Mouse (Mus musculus) urinary bladder, postnatal 14 days (tissue): ENCODE data around the gene Sp100.

Experiments
- DNase-seq: peaks from one replicate; pipeline ENCODE4 v3.0.0; 2021; ENCODE audit warnings: low spot score

Sp100 gene

DNA sequence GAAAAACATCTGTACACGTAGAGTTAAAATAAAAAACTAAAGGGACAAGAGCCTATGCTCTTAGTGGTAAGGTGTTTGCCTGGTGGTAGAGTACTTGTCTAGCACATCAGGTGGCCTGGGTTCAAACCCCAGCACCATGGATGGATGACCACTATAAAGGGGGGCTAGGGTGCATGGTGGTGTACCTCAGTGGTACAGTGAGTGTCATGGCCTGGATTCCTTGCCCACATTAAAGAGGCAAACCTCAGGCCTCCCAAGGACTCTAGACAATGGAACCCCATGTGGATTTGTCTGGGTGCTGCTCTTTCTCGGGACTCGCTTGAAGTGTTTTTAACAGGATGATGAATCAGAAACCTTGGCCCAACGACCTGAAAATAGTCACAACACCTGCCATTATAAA, 52.7 kb downstream of the Sp100 start:
- no peak for DNase-seq

DNA sequence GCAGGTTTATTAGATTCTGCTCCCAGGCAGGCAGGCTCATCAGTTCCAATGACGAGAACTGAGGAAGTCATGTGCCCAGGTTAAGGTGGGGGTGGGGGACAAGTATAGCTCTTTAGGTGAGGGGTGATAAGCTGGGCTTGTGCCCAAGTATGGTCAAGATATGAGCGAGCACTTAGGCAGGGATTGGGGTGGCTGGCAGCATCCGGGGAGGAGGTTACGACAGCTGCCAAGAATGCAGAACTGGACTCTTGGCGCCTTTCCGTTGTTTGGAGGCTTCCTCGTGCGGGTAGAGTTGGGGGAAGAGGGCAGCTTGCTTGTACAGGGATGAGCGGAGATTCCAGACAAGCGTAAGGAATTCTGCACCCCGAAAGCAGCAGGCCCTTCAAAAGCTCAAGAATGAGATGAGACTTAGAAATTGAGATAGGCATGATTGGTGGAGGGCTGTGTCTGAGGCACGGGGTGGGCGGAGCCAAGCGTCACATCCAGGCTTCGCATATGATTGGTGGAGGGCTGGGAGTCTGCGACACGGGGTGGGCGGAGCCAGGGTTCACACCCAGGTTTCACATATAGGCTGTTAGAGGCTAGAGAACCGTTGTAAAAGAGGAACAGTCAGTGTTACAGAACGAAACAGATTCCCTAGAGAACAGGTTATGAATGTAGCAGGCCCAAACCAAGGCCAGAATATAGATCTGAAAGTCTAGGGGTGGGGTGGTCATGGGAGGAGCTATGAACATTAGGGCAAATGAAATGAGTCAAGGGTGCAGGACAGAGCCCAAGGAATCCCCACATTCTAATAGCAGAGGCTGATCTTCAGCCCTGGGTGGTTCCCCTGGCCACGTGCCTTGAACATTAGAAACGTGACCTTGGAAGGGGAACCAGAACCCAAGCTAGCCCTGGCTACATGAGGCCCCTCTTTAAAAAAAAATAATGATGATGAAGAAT, 53.7 kb downstream of the Sp100 start:
- peak; percentile 82 for DNase-seq

DNA sequence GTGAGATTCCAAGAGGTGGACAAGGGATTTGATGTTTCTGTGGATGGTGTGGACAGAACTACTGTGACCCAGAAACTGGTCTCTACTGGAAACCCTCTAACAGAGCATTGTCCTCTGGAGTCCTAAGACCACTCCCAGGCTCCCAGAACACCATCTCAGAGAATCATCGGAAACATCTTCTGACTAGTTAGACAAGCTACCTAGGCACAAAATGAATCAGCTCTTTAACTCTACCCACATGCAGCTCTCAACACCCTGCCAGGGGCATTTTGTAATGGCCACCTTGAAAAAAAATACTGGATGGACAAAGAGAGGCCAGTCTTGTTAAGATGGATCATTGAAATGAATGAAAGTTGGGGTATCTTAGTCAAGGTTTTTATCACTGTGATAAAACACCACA, 55.8 kb downstream of the Sp100 start:
- no peak for DNase-seq

DNA sequence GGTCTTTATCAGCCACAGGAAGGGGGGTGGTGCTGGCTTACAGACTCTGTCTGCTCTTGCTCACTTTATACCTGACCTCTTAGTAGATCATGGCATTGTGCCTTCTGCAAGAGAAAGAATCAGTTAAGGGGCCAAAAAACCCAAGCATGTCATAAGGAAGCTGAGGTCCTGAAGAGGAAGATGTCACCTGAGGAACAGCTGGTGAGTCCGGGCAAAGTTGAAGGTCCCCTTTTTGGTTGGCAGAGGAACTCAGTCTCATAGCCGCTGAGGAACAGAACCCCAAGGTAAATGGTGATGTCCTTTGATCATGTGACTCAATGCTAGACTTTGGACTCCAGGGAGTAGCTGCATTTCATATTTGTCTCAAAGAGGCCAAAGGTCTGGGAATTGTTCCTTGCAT, 57.0 kb downstream of the Sp100 start:
- DNase-seq: no peak

DNA sequence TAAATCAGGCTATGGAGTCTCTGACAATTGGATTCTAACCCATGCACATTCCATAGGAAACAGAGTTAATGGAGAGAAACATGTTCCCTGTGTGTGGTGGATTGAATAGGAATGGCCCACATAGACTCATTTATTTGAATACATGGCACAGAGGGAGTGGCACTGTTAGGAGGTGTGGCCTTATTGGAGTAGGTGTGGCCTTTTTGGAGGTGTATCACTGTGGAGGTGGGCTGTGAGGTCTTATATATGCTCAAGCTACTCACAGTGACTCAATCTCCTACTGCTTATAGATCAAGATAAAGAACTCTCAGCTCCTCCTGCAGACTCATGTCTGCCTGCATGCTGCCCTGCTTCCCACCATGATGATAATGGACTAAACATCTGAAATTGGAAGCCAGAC, 64.7 kb downstream of the Sp100 start:
- DNase-seq: no peak

DNA sequence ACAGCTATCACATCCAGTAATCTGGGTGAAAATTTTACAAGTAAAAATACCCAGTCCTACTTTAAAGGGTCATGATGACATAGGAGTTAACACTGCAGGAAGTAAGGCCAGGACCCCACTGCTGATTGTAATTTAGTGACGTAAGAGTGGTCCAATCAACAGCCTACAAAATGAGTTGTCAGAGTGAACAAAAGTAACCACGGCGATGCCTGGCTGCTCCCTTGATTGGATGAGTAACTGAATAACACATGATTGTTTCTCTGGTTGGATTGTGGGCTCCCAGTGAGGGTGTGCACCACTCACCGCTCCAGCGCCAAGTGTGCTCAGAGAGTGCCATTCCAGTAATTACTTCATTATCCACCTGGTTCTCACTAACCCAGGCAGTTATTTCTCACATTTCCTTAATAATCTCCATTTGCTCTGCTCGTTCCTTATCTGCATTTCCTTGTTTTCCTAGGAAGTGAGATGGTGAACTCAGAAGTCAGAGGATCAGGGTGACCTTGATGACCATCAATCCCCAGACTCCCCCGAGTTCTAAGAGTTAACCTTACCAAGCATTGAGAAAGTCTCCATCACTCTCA, 66.7 kb downstream of the Sp100 start:
- DNase-seq: no peak

DNA sequence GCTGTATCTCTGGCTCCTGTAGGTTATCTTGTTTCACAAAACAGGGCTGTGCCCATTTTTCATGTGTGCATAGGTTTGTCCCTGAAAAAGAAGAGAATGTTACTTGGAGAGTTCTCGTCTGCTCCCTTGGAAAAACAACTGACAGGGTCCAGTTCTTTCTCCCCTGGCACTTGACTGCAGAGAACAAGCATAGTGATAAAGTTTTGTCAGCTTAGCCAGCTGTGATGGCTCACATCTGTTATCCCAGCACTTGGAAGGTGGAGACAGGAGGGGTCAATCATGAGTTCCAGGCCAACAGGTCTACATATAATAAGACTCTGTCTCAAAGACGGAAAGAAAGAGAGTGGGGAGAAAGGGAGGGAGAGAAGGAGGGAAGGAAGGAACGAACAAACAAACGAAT, 69.3 kb downstream of the Sp100 start:
- DNase-seq: no peak

DNA sequence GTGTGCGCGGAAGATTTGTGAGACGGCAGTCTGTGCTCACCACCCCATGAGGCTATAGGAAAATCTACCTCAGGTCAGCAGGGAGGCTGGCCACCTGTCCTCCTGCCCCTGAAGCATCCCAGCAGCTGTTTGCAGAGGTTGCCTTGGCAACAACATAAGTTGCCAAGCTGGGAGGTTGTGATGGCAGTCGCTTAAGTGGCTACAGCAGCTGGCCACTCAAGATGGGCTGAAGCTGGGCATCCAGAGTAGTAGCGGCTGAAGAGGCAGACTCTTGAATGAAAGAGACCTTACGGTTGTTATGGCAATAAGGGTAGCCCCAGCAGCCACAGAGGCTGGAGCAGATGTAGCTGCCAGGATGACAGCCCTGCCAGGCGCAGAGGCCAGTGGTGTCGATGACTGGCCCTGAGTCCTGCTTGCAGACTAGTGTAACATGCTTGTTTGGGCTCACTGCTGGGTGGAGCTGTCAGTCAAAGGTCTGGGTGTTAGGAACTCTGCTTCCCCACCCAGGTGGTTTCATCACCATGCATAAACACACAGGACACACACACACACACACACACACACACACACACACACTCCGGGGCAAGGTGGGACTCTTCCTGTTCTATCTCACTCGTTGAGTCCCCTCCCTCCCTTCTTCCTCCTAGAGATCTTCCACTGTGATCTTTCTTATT, 70.6 kb downstream of the Sp100 start:
- DNase-seq: no peak

DNA sequence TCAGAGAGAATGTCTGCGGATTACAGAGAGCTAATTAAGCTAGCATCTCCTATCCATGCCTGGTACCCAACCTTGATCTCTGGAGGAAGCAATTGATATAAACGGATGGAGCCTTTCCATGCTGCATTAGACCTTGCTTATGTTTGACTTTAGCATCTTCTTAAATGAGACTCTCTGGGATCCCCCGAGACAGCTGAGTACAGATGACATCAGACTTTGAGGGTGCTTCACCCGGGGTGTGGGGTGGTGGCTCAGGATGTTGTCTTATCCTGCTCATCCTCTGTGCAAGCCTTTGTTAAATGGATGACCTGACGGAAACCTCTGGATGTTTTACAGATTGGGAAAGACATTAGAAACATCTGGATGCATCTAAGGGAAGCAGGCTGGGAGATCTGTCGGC, 80.7 kb downstream of the Sp100 start:
- no peak for DNase-seq

DNA sequence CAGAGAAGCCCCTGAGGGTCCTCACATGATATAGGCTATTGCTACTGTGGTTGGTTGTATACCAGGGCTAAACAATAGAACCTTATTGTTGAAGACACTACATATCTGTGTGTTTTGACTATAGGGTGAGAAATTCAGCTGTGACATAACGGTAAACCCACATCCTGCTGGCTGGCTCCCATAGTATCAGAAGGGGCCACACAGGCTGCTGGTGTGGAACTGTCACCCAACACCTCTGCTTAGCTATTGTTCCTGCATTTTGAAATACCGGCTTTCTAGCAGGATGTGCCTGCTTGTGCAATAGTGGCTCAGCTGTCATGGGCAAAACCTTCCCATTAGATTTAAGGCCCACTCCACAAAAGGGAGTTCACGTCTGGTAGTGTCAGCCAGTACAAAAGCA, 82.8 kb downstream of the Sp100 start:
- DNase-seq: no peak

DNA sequence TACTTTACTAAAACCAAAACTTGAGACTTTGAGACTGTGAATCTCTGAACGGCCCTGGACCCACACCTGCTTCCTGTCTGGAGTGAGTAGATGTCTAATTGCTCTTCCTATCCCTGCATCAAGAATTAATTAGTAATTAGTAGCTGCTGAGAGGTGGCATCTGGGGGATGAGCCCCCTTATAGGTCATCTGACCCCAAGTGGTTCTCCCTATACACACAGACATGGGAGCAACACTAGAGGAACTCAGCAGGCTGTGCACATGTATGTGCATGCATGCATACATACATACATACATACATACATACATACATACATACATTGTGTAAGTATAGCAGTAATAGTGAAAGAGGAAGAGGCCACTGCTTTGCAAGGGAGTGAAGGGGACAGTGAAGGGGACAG, 84.7 kb downstream of the Sp100 start:
- DNase-seq: no peak

DNA sequence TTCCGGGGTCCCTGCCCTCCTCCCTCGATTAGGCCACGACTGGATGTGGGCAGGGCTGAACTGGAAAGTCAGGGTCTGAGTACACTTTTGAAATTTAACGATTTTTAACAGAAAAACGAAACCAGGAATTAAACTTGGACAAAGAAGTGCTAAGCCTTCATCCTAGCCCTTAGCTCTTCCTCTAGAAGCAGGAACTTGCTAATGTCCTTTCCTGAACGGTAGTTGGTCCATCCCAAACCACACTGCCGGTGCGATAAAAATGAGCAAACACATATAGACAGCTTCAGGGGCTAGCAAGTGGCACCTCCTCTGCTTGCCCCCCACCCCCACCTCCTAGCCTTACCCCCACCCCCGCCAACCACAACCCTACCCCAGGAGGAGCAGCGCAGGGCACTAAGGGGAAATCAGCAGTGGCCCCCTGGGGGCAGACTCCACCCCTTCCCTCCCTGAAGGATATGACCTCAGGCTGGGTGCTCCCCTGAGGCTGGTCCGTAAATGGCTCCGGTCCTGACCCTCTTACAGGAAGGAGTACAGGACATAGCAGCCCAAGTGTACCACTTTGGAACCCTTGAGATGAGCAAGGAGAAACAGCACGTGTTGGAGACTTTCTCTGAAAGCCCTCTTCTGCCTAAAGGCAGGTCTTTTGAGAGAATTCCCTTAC, 85.8 kb downstream of the Sp100 start:
- DNase-seq: no peak

DNA sequence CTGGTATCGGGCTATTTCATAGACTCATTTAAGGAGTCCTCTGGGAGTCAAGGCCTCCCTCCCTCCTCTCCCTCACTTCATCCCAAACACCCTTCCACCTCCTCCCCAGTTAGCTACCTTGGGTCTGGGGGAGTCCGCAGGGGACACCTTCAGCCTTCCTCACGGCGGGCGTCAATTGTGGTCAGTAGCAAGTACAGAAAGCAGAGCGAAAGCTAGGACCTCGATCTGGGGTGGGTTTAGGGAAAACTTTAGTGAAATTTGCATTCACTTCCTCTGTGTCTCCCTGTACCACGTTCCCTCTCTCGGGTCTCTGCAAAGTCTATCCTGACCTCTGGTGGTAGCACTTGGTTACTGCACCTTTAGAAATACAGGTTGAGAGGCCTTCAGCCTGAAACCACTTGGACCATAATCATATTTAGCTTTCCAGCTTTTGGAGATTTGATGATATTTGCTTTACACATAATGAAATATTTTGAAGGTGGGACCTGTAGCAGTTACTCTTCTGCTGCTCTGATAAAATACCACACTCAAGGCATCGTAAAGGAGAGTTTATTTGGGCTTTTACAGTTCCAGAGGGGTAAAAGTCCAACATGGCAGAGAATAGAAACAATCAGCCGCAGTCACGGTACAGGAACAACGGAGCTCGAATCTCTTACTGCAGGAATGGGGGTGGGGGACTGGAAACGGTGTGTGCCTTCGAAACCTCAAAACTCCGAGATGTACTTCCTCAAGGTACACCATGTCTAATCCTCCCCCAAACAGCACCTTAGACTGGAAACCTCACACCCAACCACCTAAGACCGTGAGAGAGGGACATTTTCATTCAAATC, 86.8 kb downstream of the Sp100 start:
- DNase-seq: peak; percentile 81

DNA sequence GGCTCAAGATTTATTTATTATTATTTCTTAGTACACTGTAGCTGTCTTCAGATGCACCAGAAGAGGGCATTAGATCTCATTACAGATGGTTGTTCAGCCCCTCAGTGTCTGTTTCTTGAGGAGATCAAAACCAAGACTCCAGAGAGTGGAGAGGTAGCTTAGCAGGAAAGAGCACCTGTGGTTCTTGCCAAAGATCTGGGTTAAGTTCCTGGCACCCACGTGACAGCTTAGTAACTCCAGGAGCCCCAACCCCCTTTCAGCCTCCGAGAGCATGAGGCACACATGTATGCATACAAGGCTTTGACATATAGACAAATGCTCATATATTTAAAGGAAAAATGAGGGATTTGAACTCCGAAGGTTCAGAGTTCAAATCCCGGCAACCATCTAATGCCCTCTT, 89.2 kb downstream of the Sp100 start:
- DNase-seq: no peak

DNA sequence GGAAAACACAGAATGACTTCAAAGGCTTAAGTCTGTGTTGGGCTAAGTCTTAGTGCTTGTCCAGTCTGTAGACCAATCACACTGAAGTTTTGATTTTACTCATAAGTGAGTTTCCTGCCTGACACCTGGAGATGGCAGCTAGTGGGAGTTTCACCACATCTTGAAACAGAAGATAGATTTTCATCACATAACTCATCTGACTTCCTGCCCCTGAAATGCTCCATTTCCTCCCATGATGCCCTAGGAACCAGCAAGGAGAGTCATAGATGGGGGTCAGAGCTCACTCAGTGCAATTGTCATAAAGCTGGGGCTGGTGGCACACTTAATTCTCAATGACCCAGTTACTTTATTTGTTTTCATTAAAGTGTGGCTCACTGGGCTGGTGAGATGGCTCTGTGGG, 90.0 kb downstream of the Sp100 start:
- DNase-seq: no peak

DNA sequence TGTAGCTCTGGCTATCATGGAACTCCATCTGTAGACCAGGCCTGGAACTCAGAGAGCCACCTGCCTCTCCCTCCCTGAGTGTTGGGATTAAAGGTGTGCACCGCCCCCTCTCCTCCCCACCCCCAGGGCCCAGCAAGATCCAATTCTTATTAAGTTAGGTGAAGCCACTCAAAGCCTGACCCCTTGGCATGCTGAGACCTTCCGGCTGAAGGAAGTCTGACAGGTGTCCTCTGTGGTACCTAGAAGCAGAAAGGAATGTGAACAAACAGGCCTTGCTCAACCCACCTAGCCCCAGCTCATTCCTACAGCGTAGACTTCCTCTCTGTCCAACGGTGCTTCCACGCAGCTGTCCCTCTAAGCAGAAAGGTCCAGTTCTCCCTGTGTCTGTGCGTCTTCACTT, 91.1 kb downstream of the Sp100 start:
- DNase-seq: peak; percentile 40

DNA sequence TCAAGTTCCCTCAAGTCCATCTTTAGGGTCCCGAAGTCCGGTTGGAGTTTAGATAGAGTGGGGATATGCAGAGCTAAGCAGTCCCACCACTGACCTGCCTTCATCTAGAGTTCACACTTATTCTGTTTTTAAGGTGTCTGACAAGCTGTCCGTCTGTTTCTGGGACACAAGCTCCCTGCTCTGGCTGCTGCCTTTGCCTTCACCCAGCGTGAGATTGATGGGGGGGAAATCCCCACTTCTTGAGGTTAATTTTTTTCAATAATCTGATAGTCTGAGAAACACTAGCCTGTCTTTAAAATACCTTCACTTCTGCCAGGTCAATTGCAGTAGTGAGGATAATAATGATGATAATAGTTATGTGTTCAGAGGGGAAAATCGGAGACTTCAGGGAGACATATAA, 92.5 kb downstream of the Sp100 start:
- DNase-seq: no peak

DNA sequence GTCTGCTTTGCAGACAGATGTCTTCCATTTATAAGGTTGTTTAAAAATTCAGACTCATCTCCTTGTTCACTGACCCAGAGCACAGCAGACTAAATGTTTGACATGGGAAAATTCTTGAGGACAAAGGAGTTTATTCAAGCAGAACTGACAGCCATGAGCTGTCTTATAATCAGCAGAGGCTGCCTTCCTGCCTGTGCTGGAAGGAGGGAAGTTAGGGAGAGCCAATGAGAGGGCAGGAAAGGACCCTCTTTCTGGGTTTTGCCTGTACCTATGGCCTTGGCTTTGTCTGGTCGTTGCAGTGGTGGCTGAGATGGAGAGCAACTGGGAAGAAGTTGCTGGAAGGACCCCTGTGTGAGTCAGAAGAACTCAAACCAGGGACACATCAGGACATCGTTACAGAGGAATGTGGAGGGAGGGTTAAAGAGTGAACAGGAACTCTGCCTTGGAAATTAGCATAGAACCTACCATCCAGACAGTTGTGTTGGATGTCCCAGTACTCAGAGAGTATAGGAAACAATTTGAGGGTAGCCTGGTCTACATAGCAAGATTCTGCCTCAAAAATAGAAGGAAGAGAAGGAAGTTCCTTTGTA, 93.2 kb downstream of the Sp100 start:
- no peak for DNase-seq

DNA sequence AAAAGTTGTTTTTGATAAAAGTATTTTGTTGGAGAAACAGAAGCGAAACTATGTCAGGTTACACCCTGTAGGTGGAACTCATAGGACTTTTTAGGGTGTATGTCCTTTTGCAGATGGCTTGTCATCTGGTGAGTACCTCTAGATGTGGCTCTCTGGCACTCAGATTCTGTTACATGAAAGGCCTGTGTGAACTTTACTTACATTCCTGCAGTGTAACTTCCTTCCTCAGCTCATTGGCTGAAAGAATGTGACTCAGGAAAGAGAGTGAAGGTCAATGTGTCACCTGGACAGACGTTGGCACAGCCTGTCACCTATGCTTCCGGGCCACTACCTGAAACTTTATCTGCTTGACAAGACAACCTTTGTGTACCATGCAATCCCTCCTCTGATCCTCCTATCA, 94.8 kb downstream of the Sp100 start:
- DNase-seq: no peak

DNA sequence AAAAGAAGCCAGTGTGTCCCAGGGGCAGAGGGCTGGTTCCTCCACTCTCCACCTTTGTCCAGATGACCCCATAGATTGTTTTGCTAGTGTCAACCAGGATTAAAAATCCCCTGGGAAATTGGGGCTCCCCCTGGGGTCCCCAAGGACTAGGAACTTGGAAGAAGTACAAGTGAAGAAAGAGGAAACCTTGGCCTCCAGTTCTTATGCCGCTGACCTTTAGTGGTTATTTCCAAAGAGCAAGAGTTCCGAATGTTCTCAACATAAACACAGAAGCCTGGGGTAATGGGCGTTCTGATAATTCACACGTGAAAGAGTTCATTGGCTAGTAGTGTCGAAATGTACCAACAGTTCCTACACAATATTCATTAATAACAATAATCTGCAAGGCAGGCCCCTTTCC, 96.7 kb downstream of the Sp100 start:
- DNase-seq: no peak

DNA sequence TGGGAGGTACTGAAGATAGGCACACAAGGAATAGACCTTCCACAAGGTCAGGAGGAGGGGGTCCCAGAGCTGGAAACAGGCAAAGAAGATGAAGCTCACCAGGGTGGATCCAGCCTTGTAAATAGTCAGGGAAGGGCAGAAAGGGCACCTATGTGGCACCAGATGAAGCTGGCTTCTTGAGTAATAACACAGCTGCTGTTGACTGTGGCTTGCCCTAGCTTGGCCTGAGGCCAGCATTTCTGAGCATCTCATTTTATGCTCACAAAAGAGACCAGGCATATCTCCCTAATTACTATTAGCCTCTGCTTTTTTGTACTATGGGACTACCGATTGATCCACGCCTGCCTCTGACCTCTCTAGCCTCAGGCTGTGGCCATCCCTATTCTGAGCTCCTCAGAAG, 100.0 kb downstream of the Sp100 start:
- no peak for DNase-seq
